Mouse (Mus musculus) hindbrain, embryonic 15.5 days (tissue): ENCODE measurements around the gene Dhx58. TPM values are rescaled to one million over a fixed set of nuclear protein-coding genes. Genes with fewer than 3 reads are reported as not detected.

Experiments used
- ATAC-seq: fragments of 200-750 bp; cut with Nextera tagmentation; 2 replicates; pipeline ENCODE4 v1.8.0; 2017; ENCODE audit warnings: low read depth, moderate number of reproducible peaks, moderate TSS enrichment; ENCODE audit not compliant: low FRiP score
- H3K27ac ChIP-seq: fragments of 300-500 bp; sonication (generic); replicated peaks from 2 replicates; pipeline ENCODE4 v1.5.1; 2015; ENCODE audit warnings: mild to moderate bottlenecking, inconsistent platforms
- H3K27me3 ChIP-seq: fragments of 300-500 bp; sonication (generic); 2 replicates; pipeline ENCODE4 v1.6.1; 2015; ENCODE audit warnings: control low read depth, inconsistent platforms
- H3K36me3 ChIP-seq: fragments of 300-500 bp; sonication (generic); 2 replicates; pipeline ENCODE4 v1.6.1; 2015; ENCODE audit warnings: control low read depth, inconsistent platforms
- H3K4me1 ChIP-seq: fragments of 300-500 bp; sonication (generic); replicated peaks from 2 replicates; pipeline ENCODE4 v1.6.1; 2015; ENCODE audit warnings: control low read depth, inconsistent platforms
- H3K4me2 ChIP-seq: fragments of 300-500 bp; sonication (generic); 2 replicates; pipeline ENCODE4 v1.6.1; 2015; ENCODE audit warnings: moderate library complexity, mild to moderate bottlenecking, inconsistent platforms
- H3K4me3 ChIP-seq: fragments of 300-500 bp; sonication (generic); 2 replicates; pipeline ENCODE4 v1.5.1; 2015; ENCODE audit warnings: mild to moderate bottlenecking, inconsistent platforms
- H3K9ac ChIP-seq: fragments of 300-500 bp; sonication (generic); 2 replicates; pipeline ENCODE4 v1.6.1; 2015; ENCODE audit warnings: inconsistent platforms
- H3K9me3 ChIP-seq: fragments of 300-500 bp; sonication (generic); 2 replicates; pipeline ENCODE4 v1.6.1; 2016; ENCODE audit warnings: control low read depth, inconsistent platforms
- whole genome bisulfite sequencing: fragments of 180-500 bp; shearing (Covaris S2); methylation state at CpG from one replicate; pipeline ENCODE4 v1.1.7; 2015; 5-methylcytosine and 5-hydroxymethylcytosine counted together
- polyA plus RNA-seq: library from polyadenylated mRNA; unstranded; fragments of >200 nt; fragmentation: Nextera tagmentation; extraction: Ambion mirVana; gene quantifications from 2 replicates; pipeline ENCODE4 v1.2.1, GENCODE M21; 2015

Dhx58 gene
- polyA plus RNA-seq, 1 experiment from 2014 or later, result 3.0 TPM

- ATAC-seq, result no peak
- peaks cover 31% of the 10 kb centered on the region for H3K36me3 ChIP-seq
- H3K9ac ChIP-seq, result no peak overlapping the region
- 77% methylated on average over 5 of the region's 5 CpGs for WGBS
- peaks cover 21% of the 10 kb centered on the region for H3K4me1 ChIP-seq
- no peaks in the 10 kb centered on the region for H3K27me3 ChIP-seq
- no peaks in the 10 kb centered on the region for H3K9me3 ChIP-seq
- no peak overlapping the region for H3K4me2 ChIP-seq
- no peak overlapping the region for H3K4me3 ChIP-seq
- peak overlapping the region; percentile 47 for H3K27ac ChIP-seq
Measured at GRCm38 (mm10) chr11:100720345-100720744, 16.3 kb upstream of the Dhx58 start.

- Histone ChIP-seq H3K27ac (no peak overlapping the region; the same call in 1 of the 2 replicates), H3K4me1 (peaks cover 21% of the 10 kb centered on the region), H3K4me3 (no peak overlapping the region), H3K4me2 (no peak overlapping the region), H3K27me3 (no peaks in the 10 kb centered on the region), H3K36me3 (peaks cover 34% of the 10 kb centered on the region), H3K9me3 (no peaks in the 10 kb centered on the region), H3K9ac (no peak overlapping the region)
- no peak for ATAC-seq
- WGBS, result 89% methylated on average over 11 of the region's 11 CpGs
Measured at GRCm38 (mm10) chr11:100719893-100720292, 15.8 kb upstream of the Dhx58 start.

DNA sequence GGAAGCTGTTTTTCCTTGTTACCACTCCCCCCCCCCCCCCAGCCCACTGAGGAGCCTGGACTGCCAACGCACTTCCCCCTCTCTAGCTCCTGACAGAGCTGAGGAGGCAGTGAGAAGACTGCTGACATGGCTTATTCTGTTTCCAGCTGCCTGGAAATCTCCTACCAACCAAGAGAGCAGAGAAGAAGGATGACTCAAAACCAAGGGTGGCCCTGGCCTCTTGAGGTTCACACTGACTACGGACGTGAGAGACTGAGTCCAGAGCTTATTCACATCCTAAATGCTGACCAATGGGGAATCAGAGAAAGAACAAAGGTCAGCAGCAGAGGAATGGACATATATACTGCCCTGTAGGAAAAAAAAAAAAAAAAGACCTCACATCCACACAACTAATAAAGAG lies 15.2 kb upstream of the Dhx58 start:
- no peak overlapping the region for H3K4me3 ChIP-seq
- H3K27ac ChIP-seq, result no peak overlapping the region
- peaks cover 34% of the 10 kb centered on the region for H3K36me3 ChIP-seq
- ATAC-seq, result no peak
- H3K27me3 ChIP-seq, result no peaks in the 10 kb centered on the region
- H3K9ac ChIP-seq, result no peak overlapping the region
- no peaks in the 10 kb centered on the region for H3K9me3 ChIP-seq
- H3K4me1 ChIP-seq, result peaks cover 27% of the 10 kb centered on the region
- H3K4me2 ChIP-seq, result no peak overlapping the region
- WGBS, result 68% methylated on average over 3 of the region's 3 CpGs

DNA sequence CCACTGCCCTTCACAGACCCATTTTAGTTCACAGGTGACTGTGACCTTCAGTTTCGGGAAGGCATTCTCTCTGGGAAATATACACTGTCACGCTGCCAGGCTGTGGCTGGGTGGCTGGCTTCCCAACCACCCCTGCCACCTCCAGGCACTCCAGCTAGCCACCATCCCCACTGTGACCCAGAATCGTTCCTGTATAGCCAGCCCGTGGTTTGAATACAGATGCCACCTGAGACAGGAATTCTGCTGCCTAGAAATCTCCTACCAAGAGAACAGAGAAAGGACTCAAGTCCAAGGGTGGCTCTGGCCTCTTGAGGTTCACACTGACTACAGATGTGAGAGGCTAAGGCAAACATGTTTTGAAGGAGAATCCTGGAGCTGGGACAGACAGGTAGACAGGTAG lies 14.8 kb upstream of the Dhx58 start:
- H3K4me2 ChIP-seq, result no peak overlapping the region
- no peaks in the 10 kb centered on the region for H3K27me3 ChIP-seq
- H3K9ac ChIP-seq, result no peak overlapping the region
- peaks cover 31% of the 10 kb centered on the region for H3K4me1 ChIP-seq
- no peak for ATAC-seq
- H3K36me3 ChIP-seq, result peaks cover 34% of the 10 kb centered on the region
- H3K27ac ChIP-seq, result no peak overlapping the region
- H3K4me3 ChIP-seq, result no peak overlapping the region
- no peaks in the 10 kb centered on the region for H3K9me3 ChIP-seq
- 84% methylated on average over 4 of the region's 4 CpGs for WGBS

- no peak for ATAC-seq
- peaks cover 34% of the 10 kb centered on the region for H3K36me3 ChIP-seq
- no peak overlapping the region for H3K9ac ChIP-seq
- 91% methylated on average over 7 of the region's 7 CpGs for WGBS
- H3K27me3 ChIP-seq, result no peaks in the 10 kb centered on the region
- peaks cover 35% of the 10 kb centered on the region for H3K4me1 ChIP-seq
- H3K4me3 ChIP-seq, result no peak overlapping the region
- H3K4me2 ChIP-seq, result no peak overlapping the region
- H3K27ac ChIP-seq, result no peak overlapping the region
- no peaks in the 10 kb centered on the region for H3K9me3 ChIP-seq
Measured at GRCm38 (mm10) chr11:100718462-100718861, 14.4 kb upstream of the Dhx58 start.

DNA sequence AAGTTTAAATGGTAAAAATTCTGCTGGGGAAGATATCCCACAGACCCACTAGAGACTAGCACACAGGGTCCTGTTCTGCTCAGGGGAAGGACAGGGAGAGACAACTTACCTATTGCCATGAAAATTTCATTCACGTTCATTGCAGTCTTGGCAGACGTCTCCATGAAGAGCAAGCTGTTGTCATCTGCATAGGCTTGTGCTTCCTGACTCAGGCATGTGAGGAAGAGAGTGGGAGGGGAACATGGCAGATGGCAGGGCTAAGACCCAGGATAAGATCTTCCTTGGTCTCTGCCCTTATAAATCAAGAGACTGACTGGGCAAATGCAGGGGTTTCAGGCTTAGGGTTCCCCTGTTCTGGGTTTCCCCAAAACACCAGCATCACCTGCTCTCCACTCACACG lies 12.6 kb upstream of the Dhx58 start:
- no peaks in the 10 kb centered on the region for H3K9me3 ChIP-seq
- H3K4me1 ChIP-seq, result peaks cover 36% of the 10 kb centered on the region
- 90% methylated on average over 3 of the region's 3 CpGs for WGBS
- ATAC-seq, result no peak
- H3K27ac ChIP-seq, result no peak overlapping the region
- H3K9ac ChIP-seq, result no peak overlapping the region
- H3K36me3 ChIP-seq, result peaks cover 34% of the 10 kb centered on the region
- no peak overlapping the region for H3K4me2 ChIP-seq
- no peak overlapping the region for H3K4me3 ChIP-seq
- no peaks in the 10 kb centered on the region for H3K27me3 ChIP-seq

- H3K36me3 ChIP-seq, result peaks cover 37% of the 10 kb centered on the region
- no peak overlapping the region for H3K27ac ChIP-seq
- no peak overlapping the region for H3K4me3 ChIP-seq
- peaks cover 35% of the 10 kb centered on the region for H3K4me1 ChIP-seq
- WGBS, result 66% methylated on average over 6 of the region's 6 CpGs
- ATAC-seq, result no peak
- H3K9me3 ChIP-seq, result no peaks in the 10 kb centered on the region
- no peak overlapping the region for H3K4me2 ChIP-seq
- H3K27me3 ChIP-seq, result no peaks in the 10 kb centered on the region
- no peak overlapping the region for H3K9ac ChIP-seq
Measured at GRCm38 (mm10) chr11:100714948-100715347, 10.9 kb upstream of the Dhx58 start.

DNA sequence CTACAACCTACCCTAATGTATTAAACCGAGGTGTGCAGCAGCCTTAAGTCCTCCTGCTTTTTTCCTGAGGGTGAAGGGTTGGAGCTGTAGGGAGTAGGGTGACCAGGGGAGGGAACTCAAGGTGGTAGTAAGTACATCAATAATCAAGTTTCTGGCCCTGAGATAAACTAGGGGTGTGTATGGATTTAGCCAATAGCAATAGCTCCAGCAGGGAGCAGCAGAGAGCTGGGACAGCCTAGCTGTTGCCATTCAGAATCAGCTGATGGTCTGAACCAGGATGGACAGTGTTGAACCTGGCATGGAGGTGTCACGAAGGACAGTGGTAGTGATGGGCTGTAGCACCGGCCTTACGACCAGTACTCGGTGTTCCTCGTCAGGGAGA lies 10.5 kb upstream of the Dhx58 start:
- Histone ChIP-seq H3K4me3 (no peak overlapping the region), H3K27me3 (no peaks in the 10 kb centered on the region), H3K4me2 (no peak overlapping the region), H3K4me1 (peaks cover 35% of the 10 kb centered on the region), H3K27ac (no peak overlapping the region), H3K36me3 (peaks cover 40% of the 10 kb centered on the region), H3K9ac (no peak overlapping the region), H3K9me3 (no peaks in the 10 kb centered on the region)
- WGBS, result 60% methylated on average over 6 of the region's 6 CpGs
- ATAC-seq, result no peak; the same call in 1 of the 2 replicates

GRCm38 (mm10) chr11:100713735-100714533 lies 9.9 kb upstream of the Dhx58 start, which contains the start of gene Hspb9:
Hspb9 (plus strand) TSS chr11:100713850.
- WGBS, result 9% methylated on average over 38 of the region's 38 CpGs

GRCm38 (mm10) chr11:100713174-100713573 lies 9.1 kb upstream of the Dhx58 start:
- Histone ChIP-seq H3K9ac (no peak overlapping the region), H3K4me1 (peaks cover 35% of the 10 kb centered on the region), H3K4me2 (no peak overlapping the region), H3K36me3 (peaks cover 46% of the 10 kb centered on the region), H3K9me3 (no peaks in the 10 kb centered on the region), H3K4me3 (no peak overlapping the region), H3K27ac (no peak overlapping the region), H3K27me3 (no peaks in the 10 kb centered on the region)
- ATAC-seq, result no peak
- WGBS, result 68% methylated on average over 4 of the region's 4 CpGs

More at GRCm38 (mm10) chr11:100713735-100714533, 9.9 kb upstream of the Dhx58 start, which contains the start of gene Hspb9:
- Histone ChIP-seq H3K4me2 (peak within 1 kb of the TSS; percentile 11), H3K27me3 (no peaks in the 10 kb centered on the region), H3K9me3 (no peaks in the 10 kb centered on the region), H3K27ac (no peak within 1 kb of the TSS), H3K4me3 (no peak within 1 kb of the TSS; the same call in 1 of the 2 replicates), H3K4me1 (peaks cover 35% of the 10 kb centered on the region), H3K36me3 (peaks cover 42% of the 10 kb centered on the region), H3K9ac (no peak within 1 kb of the TSS)
- no peak for ATAC-seq

GRCm38 (mm10) chr11:100711783-100712615 lies 7.9 kb upstream of the Dhx58 start, which contains the start of gene Kat2a:
Kat2a (minus strand) TSS chr11:100712465.
- H3K27me3 ChIP-seq, result no peaks in the 10 kb centered on the region
- peak within 1 kb of the TSS; percentile 84 for H3K9ac ChIP-seq
- peak; percentile 87 for ATAC-seq
- H3K36me3 ChIP-seq, result peaks cover 43% of the 10 kb centered on the region
- peak within 1 kb of the TSS; percentile 94 for H3K4me3 ChIP-seq
- WGBS, result 2% methylated on average over 37 of the region's 48 CpGs
- no peaks in the 10 kb centered on the region for H3K9me3 ChIP-seq
- peaks cover 35% of the 10 kb centered on the region for H3K4me1 ChIP-seq
- H3K4me2 ChIP-seq, result peak within 1 kb of the TSS; percentile 67
- H3K27ac ChIP-seq, result peak within 1 kb of the TSS; percentile 82

DNA sequence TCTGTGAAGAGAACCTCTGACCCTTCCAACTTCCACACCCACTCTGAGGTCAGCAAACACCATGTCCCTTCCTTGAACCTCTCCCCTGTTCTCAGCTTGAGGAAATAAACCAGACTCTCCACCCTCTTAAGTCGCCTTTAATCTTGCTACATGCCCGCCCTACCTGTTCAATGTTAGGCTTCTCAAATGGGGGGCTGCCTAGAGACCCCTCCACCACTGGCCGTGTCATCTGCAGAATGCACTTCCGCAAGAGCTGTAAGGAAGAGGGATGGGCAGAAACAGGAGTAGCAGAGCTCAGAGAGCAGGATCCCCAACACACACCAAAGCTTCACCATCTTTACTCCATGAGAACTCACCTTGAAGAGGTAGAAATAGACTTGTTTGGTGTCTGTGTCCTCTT lies 6.9 kb upstream of the Dhx58 start:
- 92% methylated on average over 4 of the region's 4 CpGs for WGBS
- Histone ChIP-seq H3K27me3 (no peaks in the 10 kb centered on the region), H3K36me3 (peaks cover 41% of the 10 kb centered on the region), H3K4me3 (peak overlapping the region; percentile 94; the same call in 1 of the 2 replicates), H3K27ac (no peak overlapping the region), H3K9me3 (no peaks in the 10 kb centered on the region), H3K9ac (no peak overlapping the region), H3K4me2 (peak overlapping the region; percentile 67), H3K4me1 (peaks cover 35% of the 10 kb centered on the region)
- ATAC-seq, result no peak
